Mouse (Mus musculus) CH12F3 (cell line): ENCODE data around the gene Scn4a.
"Not testable (repeated sequence)": the region's sequence is repeated elsewhere in the genome, so short reads cannot be mapped to it uniquely, and the experiment has no call there.

Experiments used
- in situ Hi-C: fragments of 300-500 bp; cut with MboI; formaldehyde crosslinking; loops from 2 replicates; pipeline ENCODE4 v1.14.3; 2020; ENCODE audit warnings: low sequenced_read_pairs

Gene Scn4a

DNA sequence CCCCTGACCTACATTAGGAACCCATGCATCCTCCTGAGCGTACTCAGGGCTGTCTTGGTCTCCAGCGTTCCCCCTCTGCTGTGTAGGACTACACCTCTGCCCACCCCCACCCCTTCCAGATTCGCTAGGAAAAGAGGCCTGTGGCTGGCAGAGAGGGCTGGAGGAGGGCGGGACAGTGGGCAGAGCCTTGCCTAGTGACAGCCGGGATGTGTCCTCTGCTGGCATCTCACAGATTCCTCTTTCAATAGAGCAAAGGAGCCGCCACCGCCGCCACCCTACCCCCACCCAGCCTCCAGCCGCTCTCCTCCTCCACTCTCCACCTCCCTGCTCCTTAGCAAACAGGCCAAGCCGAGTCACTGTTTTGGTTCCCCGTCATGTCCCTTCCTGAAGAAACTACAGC lies 11.6 kb upstream of the Scn4a start:
- in situ Hi-C loops: no loop called here

DNA sequence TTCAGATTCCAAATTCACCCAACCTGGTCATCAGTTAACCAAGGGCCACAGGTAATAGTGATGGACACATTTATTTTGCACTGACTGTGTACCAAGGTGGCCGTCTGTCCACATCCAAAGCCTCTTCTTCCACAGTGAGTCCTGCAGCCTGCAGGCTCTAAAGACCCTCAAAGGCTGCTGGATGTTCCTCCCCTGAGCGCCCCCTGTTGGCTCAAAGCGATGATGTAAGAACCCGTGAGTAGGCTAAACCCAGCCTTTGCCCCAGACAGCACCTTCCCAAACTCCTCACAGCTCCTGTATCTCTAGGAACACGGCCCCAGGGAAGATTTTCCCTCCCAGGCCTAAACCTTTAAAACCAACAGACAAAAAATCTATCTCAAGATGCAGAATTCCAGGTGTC lies 6.3 kb upstream of the Scn4a start:
- in situ Hi-C loops: no loop called here

DNA sequence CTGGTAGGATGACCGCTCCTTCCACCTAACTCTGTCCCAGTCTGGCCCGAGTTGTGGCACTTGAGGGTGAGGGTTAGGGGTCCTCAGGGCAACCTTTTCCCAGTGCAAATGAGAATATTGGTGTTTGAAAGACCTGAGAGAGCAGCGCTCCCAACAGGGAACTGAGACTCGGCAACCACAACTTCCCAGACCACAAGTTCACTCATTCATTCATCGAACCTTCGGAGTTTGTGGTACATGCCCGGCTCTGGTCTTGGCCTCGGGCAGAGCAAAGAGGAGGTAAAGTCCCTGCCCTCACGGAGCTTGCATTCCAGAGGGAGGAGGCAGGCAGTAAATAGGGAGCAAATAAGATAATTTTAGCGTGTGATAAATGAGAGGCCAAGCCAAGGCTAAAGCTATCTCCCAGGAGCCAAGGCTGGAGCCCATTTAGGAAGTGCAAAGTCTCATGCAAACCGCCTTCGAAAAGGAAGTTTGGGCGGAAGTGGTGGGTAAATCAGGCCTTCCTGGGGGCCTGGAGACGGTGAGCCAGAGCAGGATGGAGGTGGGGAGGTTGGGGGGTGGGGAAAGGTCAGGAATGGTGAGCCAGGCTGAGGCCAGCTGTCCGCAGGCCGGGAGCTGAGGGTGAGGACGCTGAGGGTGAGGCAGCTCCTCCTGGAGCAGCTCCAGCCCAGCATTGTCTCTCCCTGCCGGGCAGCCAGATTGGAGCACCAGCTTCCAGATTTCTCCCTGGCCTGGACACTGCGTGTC lies 2.5 kb upstream of the Scn4a start:
- in situ Hi-C loops: no loop called here

DNA sequence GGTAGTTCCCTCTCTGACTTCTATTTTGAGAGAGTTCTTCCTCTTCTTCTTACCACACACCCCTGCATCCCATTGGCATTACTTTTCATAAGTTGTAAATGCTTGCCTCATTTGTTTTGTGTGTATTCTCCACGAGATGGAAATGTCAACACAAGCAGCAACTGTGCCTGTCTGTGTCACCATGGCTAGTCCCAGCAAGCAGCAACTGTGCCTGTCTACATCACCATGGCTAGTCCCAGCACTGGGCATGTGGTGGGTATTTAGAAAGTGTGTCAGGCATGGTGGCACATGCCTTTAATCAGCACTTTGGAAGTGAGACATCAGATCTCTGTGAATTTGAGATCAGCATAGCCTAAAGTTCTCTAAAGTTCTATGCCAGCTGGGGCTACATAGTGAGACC lies 1.1 kb upstream of the Scn4a start:
- in situ Hi-C loops: no loop called here

DNA sequence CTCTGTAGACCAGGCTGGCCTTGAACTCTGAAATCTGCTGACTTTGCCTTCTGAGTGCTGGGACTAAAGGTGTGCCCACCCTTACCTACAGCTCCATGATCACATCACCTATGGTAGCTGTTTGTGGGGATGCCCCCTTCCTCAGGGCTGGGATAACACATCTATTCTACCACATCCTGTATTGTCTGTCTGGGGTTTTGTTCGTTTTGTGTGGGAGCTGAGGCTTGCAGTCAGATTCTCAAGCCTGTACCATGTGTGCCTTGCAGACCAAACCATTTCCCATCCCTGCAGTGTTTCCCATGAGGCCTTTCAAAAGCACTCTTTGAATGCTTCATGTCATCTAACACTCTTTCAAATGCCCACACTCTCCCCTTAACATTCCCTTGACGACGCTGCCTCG lies 1.1 kb downstream of the Scn4a start:
- in situ Hi-C loops: no loop called here

DNA sequence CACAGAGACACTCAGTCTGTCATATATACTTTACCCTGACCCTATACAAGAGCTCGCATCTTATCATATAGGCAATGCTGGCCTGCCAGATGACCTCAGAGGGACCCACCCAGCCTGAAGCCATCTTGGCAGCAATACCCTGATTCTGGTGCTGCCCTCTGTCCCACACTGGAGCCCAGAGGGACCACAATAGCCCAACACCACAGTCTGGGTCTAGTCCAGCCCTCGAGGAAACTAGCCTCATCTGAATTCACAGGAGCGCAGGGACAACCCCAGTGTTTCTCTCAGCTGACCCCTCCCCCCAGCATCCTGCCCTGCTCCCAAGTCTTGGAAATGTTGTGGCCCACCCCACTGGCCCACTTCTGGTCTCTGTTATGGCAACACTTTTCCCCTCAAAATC lies 1.8 kb downstream of the Scn4a start:
- in situ Hi-C loops: no loop called here

DNA sequence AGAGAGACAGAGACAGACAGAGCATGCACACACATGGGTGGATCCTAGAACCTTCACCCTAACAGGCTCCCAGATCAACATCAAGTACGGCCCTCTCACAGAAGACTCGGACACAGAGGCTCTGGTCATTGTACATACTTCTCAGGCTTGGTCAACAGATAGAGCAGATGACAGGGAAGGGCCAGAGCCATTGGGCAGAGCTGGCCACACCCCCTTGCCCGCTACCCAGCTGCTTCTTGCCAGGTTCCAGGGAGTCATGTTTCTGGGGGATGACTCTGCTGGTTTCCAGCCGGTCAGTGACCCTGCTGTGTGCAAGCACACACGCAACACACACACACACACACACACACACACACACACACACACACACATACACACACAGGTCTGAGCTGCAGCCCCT lies 2.2 kb downstream of the Scn4a start:
- in situ Hi-C loops: no loop called here

DNA sequence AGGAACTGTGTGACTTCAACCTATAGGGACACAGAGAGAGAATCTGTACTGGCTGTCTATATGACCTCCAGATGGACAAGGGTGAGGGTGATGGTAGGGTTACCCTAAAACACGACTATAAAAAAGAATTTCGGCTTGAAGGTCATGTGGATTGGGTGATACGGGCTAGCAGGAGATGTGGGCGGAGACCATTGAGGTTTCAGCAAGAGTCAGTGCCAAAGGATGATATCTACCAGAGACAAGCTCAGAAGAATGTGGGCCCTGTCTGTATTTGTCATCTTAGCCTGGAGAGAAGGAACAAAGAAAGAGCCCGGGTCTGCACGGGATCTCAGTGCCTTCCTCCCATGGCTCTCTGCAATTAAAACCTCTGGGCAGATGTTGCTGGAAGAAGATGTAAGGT lies 3.3 kb downstream of the Scn4a start:
- in situ Hi-C loops: no loop called here

DNA sequence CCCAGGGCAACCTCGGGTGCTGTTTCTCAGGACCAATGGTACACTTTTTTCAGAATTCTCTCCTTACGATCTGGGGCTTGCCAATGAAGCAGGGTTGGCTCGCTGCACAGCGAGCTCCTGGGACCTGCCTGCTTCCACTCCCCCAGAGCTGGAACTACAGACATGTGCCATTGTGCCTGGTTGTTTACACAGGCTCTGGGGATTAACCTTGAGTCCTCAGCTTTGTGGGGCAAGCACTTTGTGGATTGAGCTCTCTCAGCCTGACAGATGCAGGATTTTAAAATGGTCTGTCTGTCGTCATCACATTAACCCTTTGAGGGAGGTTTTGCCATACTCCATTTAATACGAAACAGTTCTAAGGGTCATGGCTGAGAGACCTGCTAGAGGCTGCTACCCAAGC lies 8.2 kb downstream of the Scn4a start:
- in situ Hi-C loops: no loop called here

DNA sequence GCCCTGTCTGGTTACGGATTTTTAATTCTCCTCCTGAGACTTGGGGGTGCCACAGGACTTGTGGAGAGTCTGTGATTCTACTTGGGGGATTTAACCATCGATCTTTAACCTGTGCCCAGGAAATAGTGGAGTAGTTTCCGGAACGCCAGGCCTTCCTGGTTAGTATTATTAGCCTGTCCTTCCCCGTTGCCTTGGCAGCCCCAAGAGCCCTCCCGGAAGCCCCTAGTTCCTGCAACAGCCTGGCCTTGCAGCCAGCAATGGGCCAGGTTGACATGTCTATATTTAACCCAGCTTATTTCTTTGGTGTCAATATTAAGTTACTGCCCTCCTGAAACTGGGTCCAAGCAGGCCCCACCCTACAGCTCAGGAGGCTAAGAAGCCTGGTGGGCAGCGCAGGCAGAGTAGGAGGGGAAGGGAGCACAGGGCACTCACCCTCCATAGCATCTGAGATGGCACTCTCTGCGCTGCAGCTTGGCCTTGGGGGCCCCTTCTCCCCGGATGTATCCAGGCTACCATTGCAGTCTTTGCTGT lies 12.0 kb downstream of the Scn4a start:
- in situ Hi-C loops: no loop called here

DNA sequence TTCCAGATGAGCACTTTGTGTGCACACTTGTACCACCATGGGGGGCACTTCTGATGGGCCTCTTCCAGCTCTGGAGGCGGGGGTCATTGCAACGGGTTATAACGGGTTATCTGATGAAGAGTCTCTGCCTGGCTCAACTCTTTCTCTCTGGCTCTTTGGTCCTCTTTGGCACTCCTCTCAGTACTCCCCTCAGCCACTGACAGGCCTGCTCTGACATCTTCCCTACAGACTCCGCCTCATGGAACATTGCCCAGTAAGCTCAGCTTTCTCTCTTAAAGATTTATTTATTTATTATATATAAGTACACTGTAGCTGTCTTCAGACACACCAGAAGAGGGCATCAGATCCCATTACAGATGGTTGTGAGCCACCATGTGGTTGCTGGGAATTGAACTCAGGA lies 13.8 kb downstream of the Scn4a start:
- in situ Hi-C loops: not testable (repeated sequence)

DNA sequence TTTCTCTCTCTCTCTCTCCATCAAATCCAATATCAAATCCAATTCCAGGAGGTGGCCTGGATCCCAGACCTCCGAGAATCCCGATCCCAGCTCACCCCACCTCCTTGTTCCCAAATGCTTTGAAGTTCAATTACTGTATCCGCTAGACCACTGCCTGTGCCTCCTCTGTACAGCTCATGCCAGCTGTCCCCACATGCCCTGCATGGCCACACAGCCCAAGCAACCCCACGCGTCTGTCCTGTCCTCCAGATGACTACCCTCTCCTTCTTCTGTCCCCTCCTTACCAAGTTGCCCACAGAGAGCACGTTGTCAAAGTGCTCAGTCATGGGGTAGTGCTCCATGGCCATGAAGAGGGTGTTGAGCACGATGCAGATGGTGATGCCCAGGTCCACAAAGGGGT lies 14.2 kb downstream of the Scn4a start:
- in situ Hi-C loops: no loop called here

DNA sequence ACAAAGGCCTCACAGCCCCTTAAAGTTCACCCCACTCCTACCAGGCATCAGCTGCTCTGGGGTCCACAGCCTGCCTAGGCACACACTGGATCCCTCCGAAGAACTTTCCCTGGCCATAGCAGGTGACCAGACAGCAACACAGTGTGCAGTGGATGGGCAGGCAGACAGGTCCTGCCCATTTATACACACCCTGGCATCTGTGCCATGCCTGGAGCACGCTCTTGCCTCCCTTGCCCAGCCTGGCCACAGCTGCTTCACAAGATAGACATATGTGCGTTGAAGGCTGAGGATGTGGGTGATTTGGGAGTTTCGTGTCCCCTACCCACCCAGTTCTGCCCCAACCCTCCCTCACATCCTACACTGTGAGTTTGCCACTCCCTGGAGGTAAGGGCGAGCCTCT lies 15.1 kb downstream of the Scn4a start:
- in situ Hi-C loops: no loop called here

DNA sequence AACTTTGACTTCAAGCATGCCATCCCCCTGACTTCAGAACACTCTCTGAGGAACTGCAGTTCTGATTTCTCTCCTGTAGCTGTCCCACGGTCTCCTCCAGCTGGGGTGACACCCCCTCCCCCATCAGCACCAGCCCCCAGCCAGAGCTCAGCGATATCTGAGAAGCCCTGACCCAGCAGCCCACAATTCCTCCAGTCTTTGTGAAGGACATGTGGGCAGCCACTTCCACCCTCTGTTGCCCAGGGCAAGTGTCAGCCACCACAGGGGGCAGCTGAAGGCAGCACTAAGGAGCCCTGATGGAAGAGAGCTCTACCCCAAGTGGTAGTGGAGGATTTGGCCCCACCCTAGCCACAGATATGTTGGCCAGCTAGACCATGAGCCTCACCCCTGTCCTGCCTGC lies 19.0 kb downstream of the Scn4a start:
- in situ Hi-C loops: no loop called here

DNA sequence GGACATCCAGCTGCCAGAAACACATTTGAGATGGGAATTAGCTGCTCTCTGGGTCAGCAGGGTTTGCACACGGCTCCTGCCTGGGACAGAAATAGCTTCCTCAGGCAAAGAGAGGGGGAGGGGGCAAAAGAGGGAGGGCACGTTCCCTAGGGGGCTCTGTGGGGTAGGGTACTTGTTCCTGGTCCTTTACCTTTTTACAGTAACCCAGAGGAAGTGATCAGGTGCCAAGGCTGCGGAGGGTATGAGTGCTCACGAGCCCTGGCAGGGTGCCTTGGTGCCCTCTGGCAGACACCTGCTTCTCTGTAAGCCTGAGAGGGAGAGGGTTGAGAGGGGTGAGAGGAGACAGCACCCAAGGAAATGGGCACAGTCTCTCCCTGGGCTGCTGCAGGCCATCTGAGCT lies 20.6 kb downstream of the Scn4a start:
- in situ Hi-C loops: no loop called here

DNA sequence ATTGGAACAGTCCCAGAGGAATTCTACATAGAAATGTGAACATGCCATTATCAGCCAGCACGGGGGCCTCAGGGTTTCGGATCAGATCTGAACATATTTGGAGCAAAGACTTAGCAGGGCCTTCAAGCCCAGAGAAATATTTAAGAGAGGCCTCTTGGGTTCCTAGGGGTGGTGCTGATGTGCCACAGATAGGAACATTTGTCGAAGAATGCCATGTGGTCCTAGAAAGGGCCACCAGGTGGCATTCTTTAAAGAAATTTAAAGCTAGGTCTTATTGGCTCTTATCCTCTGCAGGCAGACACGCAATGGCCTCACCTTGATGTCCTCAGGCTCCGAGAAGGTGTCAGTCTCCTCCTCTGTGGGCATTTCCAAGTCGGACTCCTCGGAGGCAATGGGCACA lies 23.4 kb downstream of the Scn4a start:
- in situ Hi-C loops: loop anchor here (5.0 kb wide), 1 partner anchor 63 kb away; no protein-coding TSS in a partner anchor

DNA sequence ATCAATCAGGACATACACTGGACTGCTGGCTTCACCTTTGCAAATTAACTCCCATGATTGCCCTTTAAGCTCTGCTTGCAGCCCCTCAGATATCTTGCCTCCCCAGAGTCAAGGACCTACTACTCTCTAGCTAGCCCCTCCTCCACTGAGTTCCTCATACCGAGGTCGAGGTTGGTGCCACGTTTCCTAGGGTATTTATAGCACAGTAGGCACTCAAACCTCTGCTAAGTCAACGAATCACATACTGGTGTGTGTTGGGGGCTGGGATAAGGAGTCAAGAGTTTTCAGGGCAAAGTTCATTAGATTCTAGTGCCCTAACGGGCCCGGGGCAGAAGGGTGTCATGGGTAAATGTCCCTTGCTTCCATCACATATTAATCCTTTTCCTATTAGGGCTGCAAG lies 24.0 kb downstream of the Scn4a start:
- in situ Hi-C loops: loop anchor here (5.0 kb wide), 1 partner anchor 63 kb away; no protein-coding TSS in a partner anchor

DNA sequence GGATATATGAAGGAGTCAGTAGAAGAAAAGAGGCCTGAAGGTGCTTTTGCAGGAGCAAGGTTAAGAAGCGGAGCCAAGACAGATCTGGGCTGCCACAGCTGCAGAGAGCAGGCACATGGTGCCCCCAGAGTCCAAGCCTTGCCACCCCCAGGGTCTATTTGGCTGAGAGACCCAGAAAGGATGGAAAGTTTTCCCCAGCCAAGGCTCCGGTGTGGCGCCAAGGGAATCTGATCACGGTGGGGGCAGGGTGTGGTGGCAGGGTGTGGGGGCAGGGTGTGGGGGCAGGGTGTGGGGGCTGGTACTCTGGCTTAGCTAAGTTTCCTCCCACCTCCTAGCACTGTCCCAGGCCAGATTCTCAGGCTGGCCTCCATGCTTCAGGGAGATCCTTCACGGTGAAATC lies 24.6 kb downstream of the Scn4a start:
- in situ Hi-C loops: loop anchor here (5.0 kb wide), 1 partner anchor 64 kb away; no protein-coding TSS in a partner anchor

DNA sequence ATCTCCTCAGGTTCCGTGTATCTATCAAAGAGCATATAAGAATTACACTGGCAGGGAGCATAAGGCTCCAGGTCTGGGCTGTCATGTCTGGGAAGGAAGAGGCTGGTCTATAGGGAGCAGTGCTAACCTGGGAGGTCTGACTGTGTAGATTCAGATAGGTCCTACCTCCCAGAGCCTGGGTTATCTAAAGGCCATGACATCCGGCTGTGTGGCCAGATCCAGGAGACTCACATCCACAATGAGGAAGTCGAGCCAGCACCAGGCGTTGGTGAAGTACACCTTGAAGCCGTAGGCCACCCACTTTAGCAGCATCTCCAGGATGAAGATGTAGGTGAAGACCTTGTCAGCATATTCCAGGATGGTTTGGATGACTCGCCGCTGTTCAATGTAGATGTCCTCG lies 26.6 kb downstream of the Scn4a start:
- in situ Hi-C loops: loop anchor here (5.0 kb wide), 1 partner anchor 66 kb away; no protein-coding TSS in a partner anchor

DNA sequence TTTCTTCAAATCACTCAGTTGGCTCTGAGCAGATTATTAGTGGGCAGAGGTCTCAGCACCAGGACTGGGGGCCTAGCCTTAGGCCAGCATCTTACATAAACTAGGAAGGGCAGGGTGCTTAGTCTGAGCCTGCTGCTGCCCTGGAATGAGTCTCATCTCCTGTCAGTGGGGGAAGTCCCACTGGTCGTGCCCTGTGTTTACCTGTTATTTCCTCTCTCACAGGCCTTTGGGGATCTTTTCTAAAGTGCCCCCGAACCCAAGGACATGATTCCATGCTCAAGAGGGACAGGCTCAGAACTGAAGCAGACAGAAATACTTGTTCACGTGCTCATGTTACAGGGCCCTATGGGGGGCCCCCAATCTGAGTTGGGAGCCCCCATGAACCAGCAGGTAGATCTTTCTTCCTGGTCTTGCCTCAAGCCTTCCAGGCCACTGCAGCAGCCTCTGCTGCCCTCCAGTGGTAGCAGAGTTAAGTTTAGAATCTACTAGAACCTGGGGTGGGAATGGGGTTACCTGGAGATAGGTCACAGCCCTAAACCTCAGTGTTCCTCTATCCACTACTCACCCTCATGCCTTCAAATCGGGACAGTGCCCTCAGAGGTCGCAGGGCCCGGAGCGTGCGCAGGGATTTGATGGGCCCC lies 27.4 kb downstream of the Scn4a start:
- in situ Hi-C loops: loop anchor here (5.0 kb wide), 1 partner anchor 67 kb away; no protein-coding TSS in a partner anchor

DNA sequence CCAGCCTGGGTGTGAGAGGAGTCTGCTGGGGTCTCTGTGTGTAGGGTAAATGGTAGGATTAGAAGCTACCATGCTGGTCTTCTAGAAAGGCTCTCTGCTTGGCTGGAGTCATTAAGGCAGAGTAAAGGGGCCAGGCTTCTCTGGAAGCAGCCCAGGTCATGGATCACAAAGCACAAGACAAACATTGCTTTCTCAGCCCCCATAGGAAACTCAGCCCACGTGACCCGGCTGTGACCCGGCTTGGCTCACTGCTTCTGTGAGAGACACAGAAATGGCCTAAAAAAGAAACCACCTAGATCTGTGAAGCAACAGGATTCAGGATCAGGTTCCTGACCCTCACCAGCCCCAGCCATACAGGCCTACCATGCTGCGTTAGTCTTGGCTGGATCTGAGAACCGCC lies 28.2 kb downstream of the Scn4a start:
- in situ Hi-C loops: loop anchor here (5.0 kb wide), 1 partner anchor 67 kb away; no protein-coding TSS in a partner anchor
